Mouse (Mus musculus) thymus, adult 2 months (tissue): ENCODE data around the gene Inip. TPM values are rescaled to one million over a fixed set of nuclear protein-coding genes. Genes with fewer than 3 reads are reported as not detected.

Experiments
- DNase-seq: peaks from one replicate; pipeline ENCODE4 v3.0.0; 2021
- H3K27ac ChIP-seq: fragments of 200-500 bp; 2 replicates; pipeline ENCODE4 v1.5.1; 2012; ENCODE audit warnings: low read length, control low read depth; ENCODE audit not compliant: control insufficient read depth, insufficient read depth
- H3K27me3 ChIP-seq: fragments of 200-500 bp; 2 replicates; pipeline ENCODE4 v1.6.1; 2012; ENCODE audit warnings: mild to moderate bottlenecking, low read length, moderate library complexity, mixed read lengths; ENCODE audit not compliant: control insufficient read depth, insufficient read depth
- H3K36me3 ChIP-seq: fragments of 200-500 bp; 2 replicates; pipeline ENCODE4 v1.6.1; 2012; ENCODE audit warnings: mild to moderate bottlenecking, low read length, moderate library complexity; ENCODE audit not compliant: control insufficient read depth, insufficient read depth
- H3K4me1 ChIP-seq: fragments of 200-500 bp; replicated peaks from 2 replicates; pipeline ENCODE4 v1.6.1; 2012; ENCODE audit warnings: low read length; ENCODE audit not compliant: control insufficient read depth, insufficient read depth
- H3K4me3 ChIP-seq: fragments of 200-500 bp; 2 replicates; pipeline ENCODE4 v1.5.1; 2012; ENCODE audit warnings: mild to moderate bottlenecking, low read length, control low read depth, moderate library complexity; ENCODE audit not compliant: control insufficient read depth, insufficient read depth
- CTCF ChIP-seq: fragments of 200-500 bp; IDR thresholded peaks from 2 replicates; pipeline ENCODE4 v1.5.1; 2012; ENCODE audit warnings: mild to moderate bottlenecking, control low read depth, low read length, moderate library complexity, borderline replicate concordance; ENCODE audit not compliant: control insufficient read depth, poor library complexity, insufficient read depth; ENCODE audit errors: extremely low read depth
- POLR2A ChIP-seq: fragments of 200-500 bp; IDR thresholded peaks from 2 replicates; pipeline ENCODE4 v1.6.1; 2012; ENCODE audit warnings: mild to moderate bottlenecking, low read length, control low read depth, moderate library complexity; ENCODE audit not compliant: control insufficient read depth, poor library complexity, insufficient read depth; ENCODE audit errors: extremely low read depth
- WGBS: fragments of 180-500 bp; shearing (Covaris S2); methylation state at CpG from one replicate; pipeline ENCODE4 v1.1.7; 2018; 5-methylcytosine and 5-hydroxymethylcytosine counted together
- polyA plus RNA-seq: library from polyadenylated mRNA; depleted of rRNA; stranded (reverse); fragments of >200 nt; gene quantifications from 2 replicates; pipeline ENCODE4 v1.2.3, GENCODE M21; 2012; rRNA removed

The Inip gene
- polyA plus RNA-seq = 26.7 and 27.8 TPM in 2 replicates

DNA sequence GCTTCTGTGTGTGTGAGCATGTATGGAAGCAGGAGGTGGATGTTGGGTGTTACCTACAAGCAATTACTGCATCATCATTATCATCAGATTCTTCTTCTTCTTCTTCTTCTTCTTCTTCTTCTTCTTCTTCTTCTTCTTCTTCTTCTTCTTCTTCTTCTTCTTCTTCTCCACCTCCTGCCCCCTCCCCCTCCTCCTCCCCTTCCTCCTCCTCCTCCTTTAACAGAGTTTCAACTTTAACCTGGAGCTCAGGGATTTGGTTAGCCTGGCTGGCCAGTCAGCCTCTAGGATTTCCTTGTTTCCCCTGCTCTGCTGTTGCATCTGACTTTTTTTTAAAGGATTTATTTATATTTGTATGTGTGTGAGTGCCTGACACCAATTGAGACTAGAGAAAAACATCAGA, at the start of gene Inip:
Inip (minus strand) TSS at position 101 of the 400 bp plus-strand sequence.
- Histone ChIP-seq H3K27me3 (no peaks in the 10 kb centered on the region), H3K4me3 (no peak within 1 kb of the TSS), H3K36me3 (no peaks in the 10 kb centered on the region), H3K4me1 (peaks cover 20% of the 10 kb centered on the region), H3K27ac (no peak within 1 kb of the TSS)
- TF ChIP-seq CTCF = no peak
- DNase-seq = no peak

DNA sequence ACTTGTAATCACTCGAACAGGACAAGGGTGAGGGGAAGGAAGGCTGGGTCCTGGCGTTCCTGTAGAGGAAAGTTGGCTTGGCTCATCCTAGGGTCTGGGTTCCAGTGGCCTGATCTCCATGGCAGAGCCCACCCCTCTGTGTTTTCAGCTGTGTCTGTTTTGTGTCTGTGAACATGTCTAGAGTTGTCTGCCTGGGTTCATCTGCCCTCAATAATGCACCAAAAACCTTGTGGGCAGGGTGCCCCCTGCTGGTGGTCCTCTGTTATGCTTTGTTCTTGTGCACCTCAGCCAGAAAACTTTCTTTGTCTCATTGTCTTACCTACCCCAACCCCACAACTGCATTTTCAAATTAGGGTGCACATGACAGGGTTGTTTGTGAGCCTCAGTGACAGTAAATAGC, 48.8 kb upstream of the Inip start:
- peak; percentile 87 for DNase-seq
- TF ChIP-seq CTCF = peak; percentile 34; the same call in 1 of the 2 replicates
- TF ChIP-seq POLR2A = no peak
- 67% methylated on average over 2 of the region's 2 CpGs for WGBS
- Histone ChIP-seq H3K36me3 (no peaks in the 10 kb centered on the region), H3K27me3 (no peaks in the 10 kb centered on the region), H3K27ac (no peak overlapping the region), H3K4me3 (no peak overlapping the region), H3K4me1 (peaks cover 1% of the 10 kb centered on the region; the same call in 1 of the 2 replicates)

- H3K4me1 ChIP-seq = peaks cover 15% of the 10 kb centered on the region
- no peaks in the 10 kb centered on the region for H3K27me3 ChIP-seq
- 89% methylated on average over 5 of the region's 5 CpGs for WGBS
- H3K27ac ChIP-seq = no peak overlapping the region
- H3K36me3 ChIP-seq = no peaks in the 10 kb centered on the region
- no peak overlapping the region for H3K4me3 ChIP-seq
- TF ChIP-seq CTCF = no peak
- TF ChIP-seq POLR2A = no peak
- DNase-seq = no peak
Observed at GRCm38 (mm10) chr4:59847447-59847846, 46.1 kb upstream of the Inip start.

DNA sequence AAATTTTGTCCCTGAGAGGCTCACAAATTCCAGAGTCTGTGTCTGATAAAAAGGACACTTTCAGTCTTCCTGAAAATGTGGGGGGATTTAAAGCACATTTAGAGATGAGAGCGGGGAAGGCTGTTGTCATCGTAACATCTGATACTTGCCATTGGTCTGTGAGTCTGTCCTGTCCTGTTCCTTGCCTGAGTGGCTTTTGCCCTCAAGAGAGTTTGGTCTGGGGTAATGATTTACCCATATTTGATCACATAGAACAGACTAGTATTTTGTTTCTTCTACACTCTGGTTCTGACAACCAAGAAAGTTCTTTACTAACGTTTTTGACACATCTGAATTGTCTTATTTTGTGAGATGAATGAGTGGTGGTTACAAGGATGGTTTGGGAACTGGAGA, 43.9 kb upstream of the Inip start:
- no peaks in the 10 kb centered on the region for H3K36me3 ChIP-seq
- no peak overlapping the region for H3K4me3 ChIP-seq
- TF ChIP-seq CTCF = no peak
- TF ChIP-seq POLR2A = no peak
- peaks cover 19% of the 10 kb centered on the region for H3K4me1 ChIP-seq
- H3K27me3 ChIP-seq = no peaks in the 10 kb centered on the region
- WGBS = 17% methylated on average over 3 of the region's 3 CpGs
- H3K27ac ChIP-seq = no peak overlapping the region
- DNase-seq = no peak

- peaks cover 19% of the 10 kb centered on the region for H3K4me1 ChIP-seq
- no peaks in the 10 kb centered on the region for H3K27me3 ChIP-seq
- TF ChIP-seq POLR2A (no peak), CTCF (no peak)
- DNase-seq = no peak
- H3K4me3 ChIP-seq = no peak overlapping the region
- no peaks in the 10 kb centered on the region for H3K36me3 ChIP-seq
- WGBS = 13% methylated on average over 15 of the region's 15 CpGs
- H3K27ac ChIP-seq = peak overlapping the region; percentile 23; the same call in 1 of the 2 replicates
Observed at GRCm38 (mm10) chr4:59844460-59845244, 43.3 kb upstream of the Inip start.

DNA sequence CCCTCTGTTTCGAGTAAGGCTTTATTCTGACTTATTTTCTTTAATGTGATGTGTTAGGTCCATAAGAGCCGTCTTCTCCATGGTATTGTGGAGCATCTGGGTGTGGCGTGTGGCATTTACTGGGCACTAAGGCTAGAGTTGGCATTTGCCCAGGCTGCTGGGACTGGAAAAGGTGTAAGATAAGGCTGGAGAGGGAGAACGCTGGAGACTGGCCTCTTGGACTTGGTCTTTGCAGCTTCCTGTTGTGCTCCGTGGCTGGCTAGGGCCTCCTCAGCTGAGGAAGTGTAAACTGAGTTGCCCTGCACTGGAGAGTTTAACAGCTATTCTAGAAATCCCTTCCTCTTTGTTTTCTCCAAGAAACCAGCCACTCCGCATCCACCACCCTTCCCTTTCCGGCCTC, 36.3 kb upstream of the Inip start:
- no peaks in the 10 kb centered on the region; the same call in 1 of the 2 replicates for H3K36me3 ChIP-seq
- no peak for DNase-seq
- no peaks in the 10 kb centered on the region for H3K27me3 ChIP-seq
- TF ChIP-seq CTCF = no peak
- no peak for TF ChIP-seq POLR2A
- no peak overlapping the region; the same call in 1 of the 2 replicates for H3K27ac ChIP-seq
- H3K4me1 ChIP-seq = peaks cover 14% of the 10 kb centered on the region
- WGBS = 57% methylated on average over 7 of the region's 7 CpGs
- H3K4me3 ChIP-seq = no peak overlapping the region

DNA sequence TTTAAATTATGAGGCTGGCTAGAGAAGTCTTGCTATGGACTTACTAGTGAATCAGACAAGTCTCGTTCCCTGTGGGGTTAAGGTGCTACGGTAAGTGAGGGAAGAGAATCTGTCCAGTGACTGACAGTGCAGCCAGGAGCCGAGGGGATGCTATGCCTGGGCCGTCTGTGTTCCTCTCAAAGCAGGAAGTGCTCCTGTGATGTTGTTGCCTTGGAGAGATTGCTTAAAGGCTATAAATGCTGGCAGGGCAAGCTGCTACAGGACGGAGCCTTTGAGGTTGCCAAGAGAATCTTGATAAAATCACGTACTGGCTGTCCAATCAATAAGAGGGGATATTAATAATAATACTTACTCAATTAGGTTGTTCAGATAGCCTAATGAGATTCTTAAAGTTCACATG, 31.4 kb upstream of the Inip start:
- Histone ChIP-seq H3K27me3 (no peaks in the 10 kb centered on the region), H3K4me1 (peaks cover 20% of the 10 kb centered on the region), H3K4me3 (no peak overlapping the region), H3K36me3 (no peaks in the 10 kb centered on the region; the same call in 1 of the 2 replicates), H3K27ac (no peak overlapping the region)
- DNase-seq = no peak
- TF ChIP-seq POLR2A (no peak), CTCF (no peak)
- WGBS = 40% methylated on average over 6 of the region's 6 CpGs

GRCm38 (mm10) chr4:59831038-59831437, 29.6 kb upstream of the Inip start:
- peaks cover 18% of the 10 kb centered on the region for H3K4me1 ChIP-seq
- DNase-seq = no peak
- H3K27ac ChIP-seq = no peak overlapping the region
- 91% methylated on average over 5 of the region's 5 CpGs for WGBS
- TF ChIP-seq POLR2A = no peak
- no peak for TF ChIP-seq CTCF
- H3K4me3 ChIP-seq = no peak overlapping the region
- H3K27me3 ChIP-seq = no peaks in the 10 kb centered on the region
- no peaks in the 10 kb centered on the region; the same call in 1 of the 2 replicates for H3K36me3 ChIP-seq
